Mouse (Mus musculus) monocyte, adult 5-6 weeks (primary cell): ENCODE measurements around the gene Sac3d1. TPM values are rescaled to one million over a fixed set of nuclear protein-coding genes. Genes with fewer than 3 reads are reported as not detected.

Experiments used
- ATAC-seq: fragments of 153-309, 156-312 bp; replicated peaks from 2 replicates; pipeline ENCODE4 v1.8.0; 2017; ENCODE audit warnings: mild to moderate bottlenecking; ENCODE audit not compliant: low TSS enrichment, insufficient number of reproducible peaks, severe bottlenecking, poor library complexity, low FRiP score
- total RNA-seq: library from RNA; stranded (forward); fragments of 200-1000, 200-491, 200-594 nt; gene quantifications from 3 replicates; pipeline ENCODE4 v1.2.3, GENCODE M21; 2017

The Sac3d1 gene
- total RNA-seq, 1 experiment from 2014 or later = 2.6 TPM

- ATAC-seq = peak; percentile 44; the same call in 1 of the 2 replicates
These were observed 7.8 kb upstream of the Sac3d1 start for GRCm38 (mm10) chr19:6126289-6126688.

GRCm38 (mm10) chr19:6124898-6125297 lies 6.4 kb upstream of the Sac3d1 start:
- no peak for ATAC-seq

- no peak for ATAC-seq
These were observed 4.9 kb upstream of the Sac3d1 start for GRCm38 (mm10) chr19:6123330-6123729.

GRCm38 (mm10) chr19:6121761-6122160 lies 3.3 kb upstream of the Sac3d1 start:
- no peak for ATAC-seq

GRCm38 (mm10) chr19:6118677-6119185 lies 281 bp upstream of the Sac3d1 start:
- no peak for ATAC-seq

GRCm38 (mm10) chr19:6117346-6117985 lies 984 bp downstream of the Sac3d1 start:
- ATAC-seq = no peak

- ATAC-seq = no peak
These were observed 2.2 kb downstream of the Sac3d1 start for GRCm38 (mm10) chr19:6116113-6116850.

GRCm38 (mm10) chr19:6113116-6113515 lies 5.3 kb downstream of the Sac3d1 start:
- ATAC-seq = no peak

GRCm38 (mm10) chr19:6105586-6105985 lies 12.9 kb downstream of the Sac3d1 start, which contains the start of gene Naaladl1:
Naaladl1 (plus strand) TSS chr19:6105782.
- ATAC-seq = no peak

GRCm38 (mm10) chr19:6104476-6104875 lies 14.0 kb downstream of the Sac3d1 start:
- no peak for ATAC-seq

- ATAC-seq = no peak
These were observed 16.1 kb downstream of the Sac3d1 start for GRCm38 (mm10) chr19:6102169-6102853.

GRCm38 (mm10) chr19:6101186-6101585 lies 17.3 kb downstream of the Sac3d1 start:
- no peak for ATAC-seq

- no peak for ATAC-seq
These were observed 20.6 kb downstream of the Sac3d1 start for GRCm38 (mm10) chr19:6097847-6098246.

GRCm38 (mm10) chr19:6094119-6094518 lies 24.3 kb downstream of the Sac3d1 start, which contains the start of gene AC131692.1:
AC131692.1 (plus strand) TSS chr19:6094419.
- no peak for ATAC-seq

GRCm38 (mm10) chr19:6088841-6089240 lies 29.6 kb downstream of the Sac3d1 start:
- ATAC-seq = no peak

GRCm38 (mm10) chr19:6085417-6085879 lies 33.0 kb downstream of the Sac3d1 start:
- ATAC-seq = peak; percentile 72

GRCm38 (mm10) chr19:6084478-6085248 lies 33.8 kb downstream of the Sac3d1 start, which contains the start of the genes Zfpl1 and Cdca5:
Zfpl1 (minus strand) TSS chr19:6084956.
Cdca5 (plus strand) TSS chr19:6084983.
- peak; percentile 96 for ATAC-seq

- no peak for ATAC-seq
These were observed 36.3 kb downstream of the Sac3d1 start, which contains the start of gene Gm28374 for GRCm38 (mm10) chr19:6082156-6082555. Gm28374 (minus strand) TSS chr19:6082256.
